Mouse (Mus musculus): Measurements from ENCODE around the gene Hddc3. TPM values are rescaled to one million over a fixed set of nuclear protein-coding genes. Genes with fewer than 3 reads are reported as not detected.

Gene Hddc3
- polyA plus RNA-seq, 1 experiment, result 23.7 TPM

DNA sequence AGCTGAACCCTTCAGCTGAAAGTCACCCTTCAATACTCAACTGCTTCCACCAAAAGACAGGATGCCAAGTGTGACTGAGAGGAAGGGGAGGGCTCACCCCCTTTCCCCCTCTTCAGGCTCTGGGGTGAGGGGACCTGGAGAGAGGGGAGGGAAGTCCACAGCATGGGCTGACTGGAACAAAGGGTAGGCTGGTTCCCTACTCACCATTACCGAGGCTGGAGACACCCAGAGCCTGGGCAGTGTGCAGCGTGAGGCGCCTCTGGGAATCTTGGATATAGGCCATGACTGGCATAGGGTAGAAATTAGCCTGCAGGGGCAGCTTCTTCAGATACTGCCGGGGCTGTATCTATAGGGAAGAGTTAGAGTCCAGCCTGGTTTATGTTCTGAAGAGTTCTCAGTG is 15.1 kb downstream of the Hddc3 start:
- no peak for TF ChIP-seq POLR2A (IDR thresholded peaks at IDR 0.05; ENCODE audit: control insufficient read depth, low read depth, low read length)
- TF ChIP-seq CTCF (IDR thresholded peaks at IDR 0.05; ENCODE audit: control insufficient read depth, insufficient read depth, insufficient replicate concordance, low read depth, low read length), result no peak
- no peak overlapping the region for H3K4me3 ChIP-seq (ENCODE audit: control insufficient read depth, low read depth, low read length)
- H3K4me1 ChIP-seq (ENCODE audit: control insufficient read depth, insufficient read depth, low read length), result peaks cover 2% of the 10 kb centered on the region
- H3K36me3 ChIP-seq (ENCODE audit: control insufficient read depth, insufficient read depth, low read length), result peaks cover 8% of the 10 kb centered on the region
- H3K27me3 ChIP-seq (ENCODE audit: control insufficient read depth, insufficient read depth, low read length), result no peaks in the 10 kb centered on the region
- H3K27ac ChIP-seq (ENCODE audit: control insufficient read depth, insufficient read depth, low read depth, low read length), result peak overlapping the region; percentile 55; the same call in 1 of the 2 replicates

GRCm38 (mm10) chr7:80360435-80360834 is 17.5 kb downstream of the Hddc3 start:
- Histone ChIP-seq H3K27me3 (ENCODE audit: control insufficient read depth, insufficient read depth, low read length) (no peaks in the 10 kb centered on the region), H3K4me1 (ENCODE audit: control insufficient read depth, insufficient read depth, low read length) (peaks cover 2% of the 10 kb centered on the region), H3K4me3 (ENCODE audit: control insufficient read depth, low read depth, low read length) (no peak overlapping the region), H3K36me3 (ENCODE audit: control insufficient read depth, insufficient read depth, low read length) (peaks cover 8% of the 10 kb centered on the region), H3K27ac (ENCODE audit: control insufficient read depth, insufficient read depth, low read depth, low read length) (no peak overlapping the region)
- no peak for TF ChIP-seq CTCF (IDR thresholded peaks at IDR 0.05; ENCODE audit: control insufficient read depth, insufficient read depth, insufficient replicate concordance, low read depth, low read length)
- no peak for TF ChIP-seq POLR2A (IDR thresholded peaks at IDR 0.05; ENCODE audit: control insufficient read depth, low read depth, low read length)

DNA sequence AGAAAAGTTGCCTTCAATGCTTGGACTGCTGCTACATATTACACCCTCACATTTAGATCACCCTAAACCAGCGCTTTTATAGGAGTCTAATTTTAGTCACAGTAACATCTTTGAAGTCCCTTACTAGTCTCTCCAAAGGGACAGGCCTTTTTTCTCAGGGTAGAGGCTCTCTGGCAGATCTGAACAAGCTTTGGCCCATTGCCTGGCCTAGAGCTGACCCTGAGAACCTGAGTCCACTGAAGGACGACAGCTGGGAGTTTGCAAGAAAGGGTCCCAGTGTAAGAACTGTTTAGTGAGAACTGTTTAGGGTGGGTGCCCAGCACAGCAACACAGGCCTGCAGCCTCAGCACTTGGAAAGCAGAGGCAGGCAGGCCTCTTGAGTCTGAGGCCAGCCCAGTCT is 22.9 kb downstream of the Hddc3 start:
- Histone ChIP-seq H3K36me3 (ENCODE audit: control insufficient read depth, insufficient read depth, low read length) (peaks cover 7% of the 10 kb centered on the region), H3K27me3 (ENCODE audit: control insufficient read depth, insufficient read depth, low read length) (no peaks in the 10 kb centered on the region), H3K4me1 (ENCODE audit: control insufficient read depth, insufficient read depth, low read length) (peaks cover 7% of the 10 kb centered on the region), H3K27ac (ENCODE audit: control insufficient read depth, insufficient read depth, low read depth, low read length) (no peak overlapping the region), H3K4me3 (ENCODE audit: control insufficient read depth, low read depth, low read length) (no peak overlapping the region)
- no peak for TF ChIP-seq POLR2A (IDR thresholded peaks at IDR 0.05; ENCODE audit: control insufficient read depth, low read depth, low read length)
- no peak for TF ChIP-seq CTCF (IDR thresholded peaks at IDR 0.05; ENCODE audit: control insufficient read depth, insufficient read depth, insufficient replicate concordance, low read depth, low read length)

DNA sequence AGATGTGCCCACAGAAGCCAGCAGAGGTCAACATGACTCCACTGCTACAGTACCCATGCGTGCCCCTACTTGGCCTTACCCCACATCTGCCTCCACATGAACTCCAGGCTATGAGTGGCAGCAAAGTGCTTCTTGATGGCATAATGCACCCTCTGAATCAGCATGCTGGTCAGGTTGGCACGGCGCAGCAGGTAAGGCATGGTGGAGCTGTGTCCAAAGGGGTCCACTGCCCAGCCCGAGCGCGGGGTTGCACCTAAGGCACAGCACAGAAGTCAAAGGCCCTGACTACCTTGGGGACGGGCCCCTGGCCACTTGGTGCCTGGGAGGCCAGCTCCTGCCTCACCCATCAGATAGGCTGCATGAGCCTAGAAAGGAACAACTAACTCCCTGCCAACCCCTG is 24.3 kb downstream of the Hddc3 start:
- H3K27me3 ChIP-seq (ENCODE audit: control insufficient read depth, insufficient read depth, low read length), result no peaks in the 10 kb centered on the region
- H3K36me3 ChIP-seq (ENCODE audit: control insufficient read depth, insufficient read depth, low read length), result peaks cover 7% of the 10 kb centered on the region
- TF ChIP-seq CTCF (IDR thresholded peaks at IDR 0.05; ENCODE audit: control insufficient read depth, insufficient read depth, insufficient replicate concordance, low read depth, low read length), result no peak; the same call in 1 of the 2 replicates
- TF ChIP-seq POLR2A (IDR thresholded peaks at IDR 0.05; ENCODE audit: control insufficient read depth, low read depth, low read length), result no peak
- peaks cover 7% of the 10 kb centered on the region for H3K4me1 ChIP-seq (ENCODE audit: control insufficient read depth, insufficient read depth, low read length)
- H3K4me3 ChIP-seq (ENCODE audit: control insufficient read depth, low read depth, low read length), result no peak overlapping the region
- no peak overlapping the region for H3K27ac ChIP-seq (ENCODE audit: control insufficient read depth, insufficient read depth, low read depth, low read length)

GRCm38 (mm10) chr7:80368009-80368408 is 25.1 kb downstream of the Hddc3 start:
- Histone ChIP-seq H3K27me3 (ENCODE audit: control insufficient read depth, insufficient read depth, low read length) (no peaks in the 10 kb centered on the region), H3K4me1 (ENCODE audit: control insufficient read depth, insufficient read depth, low read length) (peaks cover 7% of the 10 kb centered on the region), H3K4me3 (ENCODE audit: control insufficient read depth, low read depth, low read length) (no peak overlapping the region), H3K27ac (ENCODE audit: control insufficient read depth, insufficient read depth, low read depth, low read length) (no peak overlapping the region), H3K36me3 (ENCODE audit: control insufficient read depth, insufficient read depth, low read length) (peaks cover 5% of the 10 kb centered on the region)
- TF ChIP-seq POLR2A (IDR thresholded peaks at IDR 0.05; ENCODE audit: control insufficient read depth, low read depth, low read length) (no peak), CTCF (IDR thresholded peaks at IDR 0.05; ENCODE audit: control insufficient read depth, insufficient read depth, insufficient replicate concordance, low read depth, low read length) (no peak)

DNA sequence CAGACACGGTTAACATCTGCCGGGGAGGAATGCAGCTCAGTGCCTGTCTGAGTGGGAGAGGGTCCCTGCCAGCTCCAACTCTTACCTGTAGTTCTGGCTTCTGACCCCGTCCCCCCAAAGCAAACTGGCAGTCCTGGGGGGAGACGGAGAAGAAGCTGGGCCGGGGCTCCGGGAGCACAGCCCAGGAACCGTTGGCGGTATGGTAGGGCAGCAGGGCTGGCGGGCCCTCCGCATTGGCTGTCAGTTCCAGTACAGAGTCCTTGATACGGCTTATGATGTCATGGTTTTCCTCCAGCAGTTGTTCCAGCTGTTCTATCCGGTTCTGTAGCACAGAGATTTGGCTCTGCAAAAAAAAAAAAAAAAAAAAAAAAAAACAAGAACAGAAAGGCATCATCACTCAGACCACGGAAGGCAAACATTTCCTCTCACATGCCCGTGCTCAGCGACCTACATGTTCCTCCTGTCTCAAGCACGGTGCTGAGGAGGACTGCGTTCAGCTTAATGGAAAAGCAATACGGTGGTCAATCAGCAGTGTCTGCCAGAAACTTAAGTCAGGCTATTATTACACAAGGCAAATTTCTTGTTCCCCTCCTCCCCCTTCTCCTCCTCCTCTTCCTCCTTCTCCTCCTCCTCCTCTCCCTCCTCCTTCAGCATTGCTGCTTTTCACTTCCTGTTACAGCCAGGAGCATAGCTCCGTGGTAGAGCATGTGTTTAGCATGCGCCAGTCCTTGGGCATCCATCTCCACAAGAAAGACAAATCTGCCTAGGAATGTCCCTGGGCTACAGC is 25.9 kb downstream of the Hddc3 start:
- peaks cover 7% of the 10 kb centered on the region for H3K4me1 ChIP-seq (ENCODE audit: control insufficient read depth, insufficient read depth, low read length)
- H3K27me3 ChIP-seq (ENCODE audit: control insufficient read depth, insufficient read depth, low read length), result no peaks in the 10 kb centered on the region
- H3K36me3 ChIP-seq (ENCODE audit: control insufficient read depth, insufficient read depth, low read length), result peaks cover 5% of the 10 kb centered on the region
- no peak overlapping the region for H3K4me3 ChIP-seq (ENCODE audit: control insufficient read depth, low read depth, low read length)
- H3K27ac ChIP-seq (ENCODE audit: control insufficient read depth, insufficient read depth, low read depth, low read length), result peak overlapping the region; percentile 7; the same call in 1 of the 2 replicates
- no peak for TF ChIP-seq CTCF (IDR thresholded peaks at IDR 0.05; ENCODE audit: control insufficient read depth, insufficient read depth, insufficient replicate concordance, low read depth, low read length)
- no peak for TF ChIP-seq POLR2A (IDR thresholded peaks at IDR 0.05; ENCODE audit: control insufficient read depth, low read depth, low read length)

GRCm38 (mm10) chr7:80369461-80369860 is 26.6 kb downstream of the Hddc3 start:
- Histone ChIP-seq H3K4me1 (ENCODE audit: control insufficient read depth, insufficient read depth, low read length) (peaks cover 7% of the 10 kb centered on the region), H3K36me3 (ENCODE audit: control insufficient read depth, insufficient read depth, low read length) (peaks cover 5% of the 10 kb centered on the region), H3K4me3 (ENCODE audit: control insufficient read depth, low read depth, low read length) (peak overlapping the region; percentile 96; the same call in 1 of the 2 replicates), H3K27me3 (ENCODE audit: control insufficient read depth, insufficient read depth, low read length) (no peaks in the 10 kb centered on the region), H3K27ac (ENCODE audit: control insufficient read depth, insufficient read depth, low read depth, low read length) (0 out of 2 replicates have a peak overlapping the region, but pooled peaks have one; percentile 20)
- TF ChIP-seq CTCF (IDR thresholded peaks at IDR 0.05; ENCODE audit: control insufficient read depth, insufficient read depth, insufficient replicate concordance, low read depth, low read length), result no peak
